Mouse (Mus musculus): ENCODE measurements around the gene Cfap65.

Cfap65 gene

DNA sequence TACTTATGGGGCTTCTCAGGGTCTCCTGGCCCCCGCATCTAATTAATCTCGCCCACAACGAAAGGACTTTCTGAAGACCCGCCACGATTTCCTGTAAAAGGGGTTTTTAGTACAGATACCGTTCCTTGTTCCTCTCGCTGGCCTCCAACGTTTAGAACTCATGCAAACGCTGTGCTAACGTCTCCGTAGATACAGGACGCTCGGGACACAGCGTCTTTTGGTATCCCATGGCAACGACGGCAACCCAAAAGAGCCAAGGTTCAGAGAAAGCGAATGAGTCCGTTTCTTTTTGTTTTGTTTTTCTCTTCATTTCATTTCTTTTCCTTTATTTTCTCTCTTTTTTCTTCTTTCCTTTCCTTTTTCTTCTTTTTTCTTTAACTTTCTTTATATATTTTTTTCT lies at the start of gene Cfap65:
Cfap65 (minus strand) TSS at position 198 of the 400 bp plus-strand sequence.
- DNase-seq (ENCODE audit: low read depth, low spot score): peak; percentile 77

- no peak for DNase-seq (ENCODE audit: low read depth, low spot score)
Measured at GRCm38 (mm10) chr1:74977001-74977400, 41.6 kb upstream of the Cfap65 start.

DNA sequence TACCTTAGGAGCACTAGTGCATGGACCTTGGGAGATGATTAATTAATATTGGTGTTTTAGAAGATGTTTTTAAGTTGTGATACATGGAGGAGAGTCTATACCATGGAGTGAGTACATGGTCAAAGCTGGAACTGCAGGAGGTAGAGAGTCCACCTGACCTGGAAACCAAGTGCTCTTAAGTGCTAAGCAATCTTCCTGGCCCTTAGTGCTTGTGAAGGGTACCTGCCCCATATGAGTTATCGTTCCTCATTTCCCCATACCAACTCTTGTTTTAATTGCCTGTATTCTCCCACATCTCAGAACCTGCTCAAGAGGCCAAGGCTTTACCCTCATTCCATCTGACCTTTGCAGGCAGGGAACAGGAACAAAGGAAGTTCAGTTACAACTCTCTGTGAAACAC lies 40.5 kb upstream of the Cfap65 start:
- DNase-seq (ENCODE audit: low read depth, low spot score): no peak

GRCm38 (mm10) chr1:74973590-74973989 lies 38.2 kb upstream of the Cfap65 start:
- peak; percentile 48 for DNase-seq (ENCODE audit: low read depth, low spot score)

DNA sequence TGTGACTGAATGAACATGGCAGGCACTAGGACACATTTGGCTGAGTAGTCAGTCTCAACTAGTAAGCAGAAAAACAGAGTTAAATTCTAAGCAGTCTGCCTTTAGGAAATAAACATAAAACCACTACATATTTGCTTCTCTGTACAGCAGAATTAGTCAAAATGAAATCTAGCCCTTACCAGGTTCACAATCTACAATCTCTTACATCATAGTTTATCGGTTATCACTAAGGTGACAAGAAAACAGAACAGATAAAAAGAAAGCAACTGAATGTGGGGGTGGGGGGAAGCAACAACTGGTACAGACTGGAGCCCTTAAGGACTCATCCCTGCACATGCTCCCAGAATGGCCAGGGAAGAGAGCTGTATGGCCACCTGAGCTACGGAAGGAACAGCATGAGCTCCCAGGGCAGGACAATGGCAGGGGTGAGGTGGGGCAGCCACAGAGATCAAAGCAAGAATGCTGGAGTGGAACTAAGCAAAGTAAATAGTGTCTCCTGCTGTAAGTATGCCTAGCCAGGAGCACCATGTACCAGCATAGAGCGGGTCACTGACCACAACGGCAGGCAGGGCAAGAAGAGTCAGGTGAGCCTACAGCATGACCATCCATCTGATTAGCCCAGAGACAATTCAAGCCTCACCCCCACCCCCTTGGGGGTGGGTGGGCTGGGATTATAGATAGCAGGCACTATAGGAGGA lies 36.1 kb upstream of the Cfap65 start:
- peak; percentile 82 for DNase-seq (ENCODE audit: low read depth, low spot score)

DNA sequence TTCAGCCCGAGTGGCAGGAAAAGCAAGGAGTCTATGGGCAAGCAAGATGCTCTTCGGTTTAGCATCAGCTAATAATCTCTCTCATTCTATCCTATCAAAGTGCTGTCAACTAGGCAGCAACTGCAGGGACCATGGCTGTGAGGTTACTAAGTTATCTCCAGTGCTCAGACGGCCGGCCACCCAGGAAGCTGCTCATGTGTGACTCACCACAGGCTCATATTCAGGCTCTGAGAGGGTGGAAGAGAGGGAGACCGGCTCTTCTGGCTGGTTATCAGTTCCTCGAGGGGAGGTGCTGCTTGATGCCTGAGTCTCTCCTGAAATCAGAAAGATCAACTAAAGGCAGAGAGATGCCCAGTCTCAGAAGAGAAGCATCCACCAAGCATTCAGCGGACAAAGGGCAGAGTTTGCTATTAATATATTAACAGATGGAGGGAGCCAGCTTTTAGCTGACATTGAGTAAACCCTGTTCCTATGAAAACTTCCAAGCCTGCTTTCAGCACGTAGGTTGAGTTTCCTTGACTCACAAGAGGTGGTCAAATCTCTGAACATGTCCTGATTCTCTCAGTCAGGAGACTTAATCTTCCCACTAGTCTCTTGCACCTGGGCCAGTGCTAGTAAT lies 32.7 kb upstream of the Cfap65 start:
- no peak for DNase-seq (ENCODE audit: low read depth, low spot score)

- peak; percentile 88 for DNase-seq (ENCODE audit: low read depth, low spot score)
Measured at GRCm38 (mm10) chr1:74964494-74965215, 29.3 kb upstream of the Cfap65 start.

GRCm38 (mm10) chr1:74962853-74963227 lies 27.4 kb upstream of the Cfap65 start:
- DNase-seq (ENCODE audit: low read depth, low spot score): no peak

GRCm38 (mm10) chr1:74962126-74962852 lies 26.9 kb upstream of the Cfap65 start:
- DNase-seq (ENCODE audit: low read depth, low spot score): no peak

DNA sequence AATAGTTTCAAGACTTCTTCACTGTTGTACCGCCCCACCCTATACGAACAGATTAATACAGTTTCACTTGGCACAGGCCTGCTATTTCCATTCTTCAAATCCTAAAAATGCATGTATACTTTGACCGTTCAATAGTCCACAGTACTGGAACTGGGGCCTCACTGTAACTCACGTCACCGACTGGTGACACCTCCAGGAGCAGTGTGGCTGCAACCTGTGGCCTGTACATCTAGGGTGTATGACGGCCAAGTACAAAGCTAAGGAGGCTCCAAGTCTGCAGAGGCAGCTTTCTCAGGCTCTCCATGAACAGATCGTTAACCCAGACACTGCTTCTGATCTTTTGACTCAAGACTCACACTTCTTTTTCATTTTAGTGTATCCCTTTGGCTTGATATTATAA lies 26.3 kb upstream of the Cfap65 start:
- no peak for DNase-seq (ENCODE audit: low read depth, low spot score)

GRCm38 (mm10) chr1:74960059-74960458 lies 24.7 kb upstream of the Cfap65 start:
- DNase-seq (ENCODE audit: low read depth, low spot score): peak; percentile 28

GRCm38 (mm10) chr1:74951556-74952210 lies 16.3 kb upstream of the Cfap65 start, which contains the start of gene Ihh:
TSS of gene Ihh (minus strand) at chr1:74951672.
- DNase-seq (ENCODE audit: low read depth, low spot score): peak; percentile 60

GRCm38 (mm10) chr1:74950576-74951490 lies 15.4 kb upstream of the Cfap65 start:
- DNase-seq (ENCODE audit: low read depth, low spot score): peak; percentile 53

DNA sequence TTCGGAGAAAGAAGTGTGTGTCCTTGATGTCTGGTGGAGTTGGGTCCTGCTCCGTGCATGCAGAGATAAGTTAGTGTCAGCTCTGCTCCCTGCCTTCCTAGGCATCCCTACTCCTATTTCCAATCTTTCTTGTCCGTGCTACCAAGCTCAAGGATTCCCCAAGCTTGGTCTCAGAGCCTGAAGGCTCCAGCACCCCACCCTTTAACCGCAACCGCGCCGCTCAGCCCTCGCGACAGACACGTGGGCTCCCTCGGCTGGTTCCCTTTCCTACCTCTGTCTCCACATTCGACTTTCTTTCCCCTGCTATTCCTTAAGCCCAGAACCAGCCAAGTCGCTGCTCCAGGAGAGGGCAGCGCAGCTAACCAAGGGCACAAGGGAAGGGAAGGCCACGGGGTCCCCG lies 14.7 kb upstream of the Cfap65 start:
- peak; percentile 59 for DNase-seq (ENCODE audit: low read depth, low spot score)

DNA sequence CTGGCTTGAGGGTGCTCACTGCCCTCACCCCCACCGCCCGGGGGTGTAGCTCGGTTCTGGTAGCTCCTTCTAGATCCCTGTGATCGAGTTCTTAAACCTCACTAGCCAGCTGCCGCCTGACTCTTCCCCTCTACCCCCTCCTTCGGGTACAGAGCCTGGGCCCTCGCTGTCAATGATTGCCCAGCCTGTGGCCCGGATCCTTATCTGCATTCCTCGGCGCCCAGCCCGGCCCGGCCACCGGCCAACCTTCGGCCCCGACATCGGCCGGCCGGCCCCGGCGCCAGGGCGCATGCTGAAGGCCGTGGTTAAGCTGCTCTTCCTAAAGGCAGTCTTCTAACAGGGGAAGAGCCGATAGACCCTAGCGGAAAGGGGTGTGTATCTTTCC lies 14.3 kb upstream of the Cfap65 start:
- no peak for DNase-seq (ENCODE audit: low read depth, low spot score)

DNA sequence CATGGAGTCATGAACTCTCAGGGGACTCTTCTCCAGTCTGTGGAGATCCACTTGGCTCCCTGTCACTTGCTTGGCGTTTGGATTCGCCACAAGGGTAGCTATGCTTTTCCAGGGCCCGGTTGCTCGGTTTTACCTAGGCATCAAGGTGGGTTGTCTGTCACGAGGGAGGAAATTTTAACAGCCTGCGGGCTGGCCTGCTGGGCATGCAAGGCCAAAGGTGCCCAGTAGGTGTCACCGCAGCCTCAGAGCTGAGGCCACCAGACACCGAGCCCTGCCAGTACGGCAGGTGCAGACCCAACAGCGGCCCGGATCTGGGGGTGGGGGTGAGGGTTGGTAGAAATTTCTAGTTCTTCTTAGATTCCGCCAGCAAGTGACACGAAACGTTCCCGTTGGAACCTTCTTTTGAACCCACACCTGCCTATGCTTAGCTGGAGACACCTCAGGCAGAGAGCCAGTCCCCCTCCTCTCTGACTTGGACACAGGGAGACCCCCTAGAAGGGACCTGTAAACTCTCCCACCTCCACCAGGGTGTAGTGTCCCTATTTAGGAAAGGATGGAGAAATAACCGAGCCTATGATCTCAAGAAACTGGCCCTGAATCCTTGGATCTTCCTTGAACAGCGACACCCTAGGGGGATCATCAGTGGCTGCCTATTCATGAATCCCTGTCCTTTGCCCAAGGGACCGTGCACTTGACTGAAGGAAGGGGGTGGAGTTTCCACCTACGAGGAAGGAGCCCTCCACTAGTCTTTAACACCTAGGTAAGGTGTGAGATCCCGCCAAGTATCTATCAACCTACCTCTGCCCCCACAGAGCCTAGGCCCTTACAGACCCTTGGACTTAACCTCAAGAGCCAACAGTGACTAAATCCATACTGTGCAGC lies 13.6 kb upstream of the Cfap65 start:
- DNase-seq (ENCODE audit: low read depth, low spot score): peak; percentile 87

- DNase-seq (ENCODE audit: low read depth, low spot score): peak; percentile 66
Measured at GRCm38 (mm10) chr1:74947986-74948670, 12.7 kb upstream of the Cfap65 start.

DNA sequence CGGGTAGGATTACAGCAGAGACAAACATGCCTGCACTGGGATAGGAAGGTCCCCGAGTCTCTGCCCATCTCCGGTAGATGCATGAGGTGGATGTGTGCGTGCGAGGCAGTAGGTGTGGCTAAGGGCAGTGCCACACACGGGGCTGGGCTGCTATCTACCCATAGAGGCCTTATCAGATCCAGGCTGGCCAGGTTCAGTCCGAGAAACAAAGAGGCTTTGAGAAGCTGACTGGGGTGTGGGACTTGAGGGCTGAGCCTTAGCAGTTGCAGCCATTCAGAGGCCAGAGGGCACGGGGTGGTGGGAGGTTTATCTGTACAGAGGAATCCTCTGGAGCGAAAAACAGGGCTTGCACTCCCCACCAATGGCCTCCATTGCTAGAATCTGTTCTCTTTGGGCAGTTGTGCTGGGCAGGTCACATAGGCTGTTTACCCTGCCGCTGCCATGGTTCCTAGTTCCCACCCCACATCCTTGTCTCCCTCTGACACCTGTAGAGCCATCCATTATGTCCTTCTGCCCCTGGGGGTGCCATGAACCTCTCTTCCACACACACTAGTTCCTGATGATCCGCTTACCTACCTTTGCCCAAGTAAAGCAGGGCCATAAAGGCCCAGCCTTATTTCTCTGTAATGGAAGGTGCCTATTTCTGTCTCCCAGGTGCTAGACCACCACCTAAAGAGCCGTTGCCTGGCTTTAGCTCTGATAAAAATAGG lies 6.4 kb upstream of the Cfap65 start:
- no peak for DNase-seq (ENCODE audit: low read depth, low spot score)
